Mouse (Mus musculus) lung, adult 18-20 months (tissue): ENCODE measurements at regions not wholly inside any gene's neighbourhood (a gene's known extent, or its start where the extent isn't known, plus 50 kb on each side); places are given as distances from the start of the nearest gene placed in this dataset.

Experiments
- DNase-seq, 2 experiments: peaks; one replicate each; pipeline ENCODE4 v3.0.0; 2022; ENCODE audit warnings: mixed read lengths in 2 of 2

DNA sequence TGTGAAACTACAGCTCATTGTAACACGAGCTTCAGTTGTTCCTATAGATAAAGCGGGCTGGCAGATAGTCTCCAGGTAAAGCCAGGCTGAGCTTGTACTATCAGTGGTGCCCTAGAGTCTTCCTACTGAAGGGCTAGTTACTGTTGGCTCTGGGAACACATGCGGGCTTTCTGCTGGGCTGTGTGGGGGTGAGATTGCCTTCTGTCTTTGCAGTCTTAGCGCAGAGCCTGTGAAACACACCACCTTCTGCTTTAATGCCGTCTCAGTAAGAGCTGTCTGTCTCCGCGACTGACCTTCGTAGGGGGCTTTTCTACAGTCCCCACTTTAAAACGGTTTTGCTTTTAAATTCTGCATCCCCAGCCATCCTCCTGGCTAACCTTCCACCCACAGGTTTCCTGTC lies 76.7 kb downstream of the Trim29 start:
- no peak for DNase-seq

DNA sequence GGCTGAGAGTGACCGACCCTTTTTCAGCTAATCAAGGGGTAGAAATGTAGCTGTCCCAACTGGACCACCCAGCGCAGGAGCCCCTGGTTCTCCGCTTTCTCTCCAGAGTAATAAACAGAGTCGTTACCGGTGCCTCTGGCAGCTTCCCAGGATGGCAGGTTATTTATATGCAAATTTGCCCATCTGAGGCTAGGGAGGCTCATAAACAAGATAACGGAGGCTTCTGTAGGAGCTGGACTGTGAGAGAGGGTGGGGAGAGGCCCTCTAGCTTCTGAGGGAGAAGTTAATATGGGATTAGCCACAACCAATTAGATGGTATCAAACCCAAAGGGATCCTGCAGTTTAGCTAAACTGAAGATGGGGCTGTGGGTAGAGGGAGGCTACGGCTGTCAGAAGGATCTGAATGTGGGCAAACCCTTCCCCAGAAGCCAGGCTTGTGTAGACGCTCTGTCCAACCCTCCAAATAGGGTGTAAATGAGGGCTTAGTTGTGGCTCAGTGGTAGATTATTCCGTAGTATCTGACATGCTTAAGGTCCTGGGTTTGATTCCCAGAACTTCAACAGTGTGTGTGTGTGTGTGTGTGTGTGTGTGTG lies 78.9 kb downstream of the Trim29 start:
- DNase-seq, result no peak

DNA sequence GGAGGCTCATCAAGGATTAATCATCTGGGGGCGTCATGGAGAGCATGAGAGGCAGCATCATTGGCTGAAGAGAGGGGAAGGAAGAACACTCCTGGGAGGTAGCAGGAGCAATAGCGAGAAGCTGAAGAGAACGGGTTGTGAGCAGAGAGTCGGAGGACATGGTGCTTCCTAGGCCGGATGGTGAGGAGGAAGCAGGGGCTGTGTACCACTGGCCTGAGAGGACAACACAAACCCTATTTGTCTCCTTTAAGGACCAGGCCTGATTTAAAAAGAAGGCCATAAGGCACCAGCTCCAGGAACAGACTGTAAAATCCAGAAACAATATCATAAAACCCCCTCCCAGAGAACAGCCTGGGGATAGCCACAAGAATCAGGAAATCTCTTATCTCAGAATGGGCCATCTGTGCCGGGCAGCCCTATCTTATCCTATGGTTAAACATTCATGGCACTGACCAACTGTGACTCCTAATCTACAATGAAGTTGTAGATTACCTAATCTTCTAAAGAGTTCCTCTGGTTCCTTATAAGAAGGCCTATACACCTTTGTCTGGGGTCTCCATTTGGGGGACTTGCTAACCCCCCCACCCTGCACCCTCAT lies 81.9 kb downstream of the Trim29 start:
- no peak for DNase-seq

GRCm38 (mm10) chr9:43394204-43394603 lies 83.6 kb downstream of the Trim29 start:
- no peak for DNase-seq

DNA sequence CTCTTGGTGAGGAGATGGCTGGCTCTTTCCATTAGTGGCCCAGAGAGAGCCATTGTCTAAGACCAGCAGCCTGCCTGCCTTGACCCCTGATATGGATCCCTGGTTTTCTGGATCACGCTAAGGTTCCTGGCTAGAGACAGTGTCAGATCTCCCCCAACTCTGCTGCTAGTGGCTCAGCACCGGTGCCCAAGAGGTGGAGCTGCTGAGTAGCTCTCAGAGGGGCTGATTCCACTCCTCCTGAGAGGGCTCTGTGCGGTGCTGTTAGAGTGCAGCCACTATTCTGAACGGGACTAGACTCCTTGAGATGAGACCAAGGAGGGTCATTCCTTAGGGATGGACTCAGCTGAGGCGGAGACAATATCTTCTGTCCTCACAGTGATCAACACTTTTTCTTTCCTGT lies 84.6 kb downstream of the Trim29 start:
- no peak for DNase-seq

- no peak for DNase-seq
Measured at GRCm38 (mm10) chr9:43396566-43396965, 85.9 kb downstream of the Trim29 start.

GRCm38 (mm10) chr9:43408493-43408892 lies 97.8 kb downstream of the Trim29 start:
- DNase-seq, result no peak

GRCm38 (mm10) chr9:43412473-43412872 lies 101.8 kb downstream of the Trim29 start:
- no peak for DNase-seq

DNA sequence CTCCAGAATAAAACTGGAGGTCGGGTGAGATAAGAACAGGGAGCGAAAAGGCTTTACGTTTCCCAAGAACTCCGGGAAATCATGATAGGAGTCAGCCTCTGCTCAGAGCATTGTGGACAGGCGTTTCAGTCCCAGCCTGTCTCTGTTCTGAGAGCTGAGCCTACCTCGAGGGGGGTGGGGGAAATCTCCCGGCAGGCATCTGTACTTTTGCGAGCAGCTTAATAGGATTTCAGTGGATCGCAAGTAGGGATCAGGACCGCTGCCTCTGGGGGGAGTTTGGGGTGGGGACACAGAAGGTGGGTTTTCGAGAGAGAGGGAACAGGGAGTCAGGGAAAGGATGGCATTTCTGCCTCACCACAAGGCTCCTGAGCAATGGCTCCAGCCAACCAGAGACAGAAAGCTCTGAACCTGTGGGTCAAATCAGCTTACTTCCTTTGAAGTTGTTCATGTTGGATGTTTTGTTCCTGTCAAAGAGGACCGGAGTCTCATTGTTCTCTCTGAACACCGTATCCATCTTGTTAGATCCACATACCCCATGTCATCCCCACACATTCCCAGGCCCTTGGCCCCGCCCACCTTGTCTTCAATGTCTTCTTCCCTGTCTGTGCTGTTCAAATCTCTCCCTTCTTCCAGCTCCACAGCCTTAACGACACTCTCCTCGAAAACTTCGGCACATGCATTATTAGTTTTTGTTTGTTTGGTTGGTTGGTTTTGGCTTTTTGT lies 109.5 kb downstream of the Trim29 start:
- DNase-seq, result no peak

- no peak for DNase-seq
Measured at GRCm38 (mm10) chr9:43427007-43427406, 116.4 kb downstream of the Trim29 start.

DNA sequence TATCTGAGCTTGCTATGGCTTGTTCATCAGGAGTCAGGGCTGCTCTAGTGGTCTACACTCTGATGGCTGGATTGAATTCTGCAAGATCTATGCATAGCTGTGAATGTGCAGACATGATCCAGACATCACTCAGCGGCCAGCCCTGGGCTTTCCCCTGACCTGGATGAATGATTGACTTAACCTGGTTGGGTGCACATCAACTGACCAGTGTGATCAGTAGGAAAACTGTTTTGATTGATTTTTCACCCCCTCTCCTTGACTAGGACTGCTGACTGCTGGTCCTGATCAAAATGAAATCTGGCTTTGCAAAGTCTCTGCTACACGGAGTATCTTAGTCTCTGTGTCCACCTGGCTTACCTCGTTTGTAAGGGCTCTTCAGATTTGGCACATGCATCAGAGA lies 123.3 kb downstream of the Trim29 start:
- DNase-seq, result no peak

DNA sequence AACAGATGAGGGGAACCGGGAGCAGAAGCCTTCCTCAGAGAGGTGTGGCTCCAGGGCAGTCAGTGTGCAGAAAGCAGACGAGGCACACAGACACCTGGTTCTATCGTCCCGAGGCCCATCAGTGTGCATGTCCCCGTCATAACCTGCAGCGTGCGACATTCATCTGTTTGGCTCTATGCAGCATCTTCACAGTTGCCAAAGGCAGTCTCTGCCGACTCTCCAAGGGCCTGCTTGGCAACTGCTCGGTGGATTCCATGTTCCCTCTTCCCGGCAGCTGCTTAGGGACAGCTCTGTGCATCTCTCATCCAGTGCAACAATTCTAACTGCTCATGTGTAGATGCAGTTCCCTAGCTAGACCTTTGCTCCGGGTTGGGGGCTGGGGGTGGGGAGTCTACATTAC lies 127.8 kb downstream of the Trim29 start:
- no peak for DNase-seq

- no peak for DNase-seq
Measured at GRCm38 (mm10) chr9:43440959-43441510, 130.4 kb downstream of the Trim29 start.

GRCm38 (mm10) chr9:43445491-43445890 lies 134.8 kb downstream of the Trim29 start:
- no peak for DNase-seq

- no peak for DNase-seq
Measured at GRCm38 (mm10) chr9:43447372-43447771, 136.7 kb downstream of the Trim29 start.

DNA sequence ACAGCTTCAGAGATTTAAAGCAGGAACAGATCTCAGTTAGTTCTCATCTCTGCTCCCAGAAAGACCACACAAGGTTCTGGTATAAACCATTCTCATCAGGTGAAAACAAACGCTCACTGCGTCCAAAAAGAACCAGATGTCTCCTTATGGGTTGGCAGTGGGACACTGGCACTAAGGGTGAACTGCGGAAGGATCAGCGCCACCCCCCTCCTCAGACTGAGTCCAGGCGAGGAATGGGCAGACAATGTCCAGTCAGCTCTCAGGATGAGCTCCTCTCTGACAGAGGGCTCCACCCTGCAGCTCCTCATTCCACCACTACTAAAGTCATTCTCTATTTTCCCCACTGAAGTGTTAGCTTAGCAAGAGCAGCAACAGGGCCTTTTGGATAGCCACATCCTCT lies 138.3 kb downstream of the Trim29 start:
- no peak for DNase-seq

GRCm38 (mm10) chr9:43453953-43454582 lies 143.4 kb downstream of the Trim29 start:
- no peak for DNase-seq

GRCm38 (mm10) chr9:43457736-43458135 lies 147.1 kb downstream of the Trim29 start:
- no peak for DNase-seq

DNA sequence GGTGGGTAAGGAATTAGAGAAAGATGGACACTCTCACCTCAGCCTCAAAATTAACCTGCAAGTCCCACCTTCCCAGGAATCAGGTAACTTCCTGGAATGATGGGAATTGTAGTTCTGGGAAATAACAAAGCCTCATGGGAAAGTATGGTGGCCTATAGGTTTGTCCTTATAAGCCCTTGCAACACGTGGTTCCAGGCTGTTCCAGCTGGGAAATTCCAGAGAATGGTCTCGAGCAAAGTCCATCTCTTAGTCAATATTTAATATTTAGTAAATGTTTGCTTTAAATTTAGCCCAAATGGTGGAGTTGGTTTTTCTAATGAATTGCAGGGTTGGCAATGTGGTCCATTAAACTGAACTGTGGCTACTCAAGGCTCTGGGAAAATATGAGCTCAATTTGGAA lies 150.5 kb downstream of the Trim29 start:
- DNase-seq, result no peak

GRCm38 (mm10) chr9:43463445-43464090 lies 152.9 kb downstream of the Trim29 start:
- no peak for DNase-seq

- DNase-seq, result no peak
Measured at GRCm38 (mm10) chr9:43465129-43465528, 154.5 kb downstream of the Trim29 start.

- no peak for DNase-seq
Measured at GRCm38 (mm10) chr9:43465731-43466330, 155.2 kb downstream of the Trim29 start.

DNA sequence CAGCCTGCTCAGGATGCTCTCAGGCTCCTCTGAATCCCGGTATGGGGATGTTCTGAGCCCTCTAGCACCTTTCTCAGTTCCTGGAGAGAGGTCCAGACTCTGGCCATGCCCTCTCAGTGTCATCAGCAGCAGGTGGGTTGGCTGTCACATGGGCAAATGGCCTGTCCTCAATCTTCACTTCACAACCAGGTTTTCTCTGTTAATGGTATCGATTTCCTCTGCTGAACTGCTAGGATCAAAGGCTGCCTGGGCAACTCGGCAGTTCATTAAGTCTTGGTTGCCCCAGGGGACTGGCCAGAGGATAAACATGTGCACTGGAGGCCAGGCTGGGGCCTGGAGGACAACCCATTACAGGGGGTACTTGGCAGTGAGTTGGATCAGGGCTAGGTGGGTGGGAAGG lies 156.2 kb downstream of the Trim29 start:
- DNase-seq, result no peak
